Mouse (Mus musculus) activated CD4-positive, CD25-positive, alpha-beta regulatory T cell, adult 4 months (primary cell): ENCODE results near the gene Gm8362. TPM values are rescaled to one million over a fixed set of nuclear protein-coding genes. Genes with fewer than 3 reads are reported as not detected.
"Not testable (repeated sequence)": the region's sequence is repeated elsewhere in the genome, so short reads cannot be mapped to it uniquely, and the experiment has no call there.

Source experiments
- ATAC-seq: one replicate; pipeline ENCODE4 v1.8.0; 2017
- polyA plus RNA-seq, 2 experiments: library from polyadenylated mRNA; unstranded; fragments of 100-300 nt; shearing (Covaris generic); gene quantifications; one replicate each; pipeline ENCODE4 v1.2.1; 2017

Gm8362 gene
- polyA plus RNA-seq, result not detected

GRCm38 (mm10) chr14:6774311-6774710, at the start of gene Gm8362:
TSS of gene Gm8362 (minus strand) at chr14:6774411.
- ATAC-seq, result not testable (repeated sequence)

GRCm38 (mm10) chr14:6823297-6823696, 49.1 kb upstream of the Gm8362 start:
- ATAC-seq, result not testable (repeated sequence)

GRCm38 (mm10) chr14:6757231-6757536, 17.0 kb downstream of the Gm8362 start:
- not testable (repeated sequence) for ATAC-seq

GRCm38 (mm10) chr14:6756384-6757230, 17.6 kb downstream of the Gm8362 start:
- not testable (repeated sequence) for ATAC-seq

GRCm38 (mm10) chr14:6742232-6742631, 32.0 kb downstream of the Gm8362 start, which contains the start of gene Gm3636:
TSS of gene Gm3636 (minus strand) at chr14:6742332.
- ATAC-seq, result not testable (repeated sequence)

- not testable (repeated sequence) for ATAC-seq
Observed at GRCm38 (mm10) chr14:6720151-6720550, 54.1 kb downstream of the Gm8362 start, which contains the start of gene Gm8050. TSS of gene Gm8050 (minus strand) at chr14:6720251.

Other genes with a start within 250 kb of the Gm8362 start
- not detected for gene Gm8356, start 237.1 kb downstream of the Gm8362 start, polyA plus RNA-seq
- gene Gm3629, start 183.8 kb downstream of the Gm8362 start, polyA plus RNA-seq, result under 1 TPM; 0.32 to 0.41 TPM
- not detected for gene Gm3460, start 152.0 kb downstream of the Gm8362 start, polyA plus RNA-seq
- gene Gm10251, start 90.2 kb downstream of the Gm8362 start, polyA plus RNA-seq, result not detected
- not detected for gene Gm8050, start 54.2 kb downstream of the Gm8362 start, polyA plus RNA-seq
- 10 to 100 TPM in 1 of 2 experiments, 1 to 10 TPM in 1; 9.5 to 18.6 TPM for gene Gm3636, start 32.1 kb downstream of the Gm8362 start, polyA plus RNA-seq
- not detected for gene Gm3642, start 65.9 kb upstream of the Gm8362 start, polyA plus RNA-seq
- 10 to 100 TPM in 1 of 2 experiments, 1 to 10 TPM in 1; 6.1 to 10.2 TPM for gene Gm3667, start 115.6 kb upstream of the Gm8362 start, polyA plus RNA-seq
- not detected for gene Gm6356, start 199.4 kb upstream of the Gm8362 start, polyA plus RNA-seq